Mouse (Mus musculus) midbrain, postnatal 0 days (tissue): Measurements from ENCODE around the gene Rnd2. TPM values are rescaled to one million over a fixed set of nuclear protein-coding genes. Genes with fewer than 3 reads are reported as not detected.
"Not testable (repeated sequence)": the region's sequence is repeated elsewhere in the genome, so short reads cannot be mapped to it uniquely, and the experiment has no call there.

Experiments
- ATAC-seq: fragments of 200-750 bp; cut with Nextera tagmentation; 2 replicates; pipeline ENCODE4 v1.8.0; 2017; ENCODE audit warnings: moderate number of reproducible peaks, mild to moderate bottlenecking, moderate TSS enrichment, moderate library complexity; ENCODE audit not compliant: low FRiP score
- DNase-seq: peaks from one replicate; pipeline ENCODE4 v3.0.0-alpha.2; 2015; ENCODE audit warnings: low spot score
- H3K27ac ChIP-seq: fragments of 300-500 bp; sonication (generic); 2 replicates; pipeline ENCODE4 v1.5.1; 2014; ENCODE audit warnings: low read depth, mild to moderate bottlenecking, low read length, mixed read lengths
- H3K27me3 ChIP-seq: fragments of 300-500 bp; sonication (generic); 2 replicates; pipeline ENCODE4 v1.6.1; 2014; ENCODE audit warnings: low read length, control low read depth, mixed read lengths; ENCODE audit not compliant: insufficient read depth
- H3K36me3 ChIP-seq: fragments of 300-500 bp; sonication (generic); 2 replicates; pipeline ENCODE4 v1.6.1; 2014; ENCODE audit warnings: low read length, control low read depth, mixed read lengths; ENCODE audit not compliant: insufficient read depth
- H3K4me1 ChIP-seq: fragments of 300-500 bp; sonication (generic); 2 replicates; pipeline ENCODE4 v1.6.1; 2014; ENCODE audit warnings: mild to moderate bottlenecking, control low read depth, antibody characterized with exemption, low read length, mixed read lengths; ENCODE audit not compliant: insufficient read depth
- H3K4me2 ChIP-seq: fragments of 300-500 bp; sonication (generic); 2 replicates; pipeline ENCODE4 v1.6.1; 2014; ENCODE audit warnings: low read depth, mild to moderate bottlenecking, low read length, mixed read lengths; ENCODE audit not compliant: poor library complexity, severe bottlenecking
- H3K4me3 ChIP-seq: fragments of 300-500 bp; sonication (generic); 2 replicates; pipeline ENCODE4 v1.5.1; 2014; ENCODE audit warnings: low read depth, mild to moderate bottlenecking, low read length, moderate library complexity
- H3K9ac ChIP-seq: fragments of 300-500 bp; sonication (generic); replicated peaks from 2 replicates; pipeline ENCODE4 v1.6.1; 2014; ENCODE audit warnings: mild to moderate bottlenecking, low read length, moderate library complexity, mixed read lengths; ENCODE audit not compliant: poor library complexity, severe bottlenecking
- H3K9me3 ChIP-seq: fragments of 300-500 bp; sonication (generic); 2 replicates; pipeline ENCODE4 v1.6.1; 2016; ENCODE audit warnings: low read length, control low read depth
- CTCF ChIP-seq: IDR thresholded peaks from 2 replicates; pipeline ENCODE4 v1.5.1; 2016; ENCODE audit warnings: antibody characterized with exemption, mild to moderate bottlenecking
- WGBS: fragments of 180-500 bp; shearing (Covaris S2); extraction: QIAGEN DNeasy Blood & Tissue Kit; methylation state at CpG from one replicate; pipeline ENCODE4 v1.1.7; 2014; 5-methylcytosine and 5-hydroxymethylcytosine counted together
- polyA plus RNA-seq: library from polyadenylated mRNA; unstranded; fragments of >200 nt; fragmentation: Nextera tagmentation; extraction: Ambion mirVana; gene quantifications from 2 replicates; pipeline ENCODE4 v1.2.1, GENCODE M21; 2015
- total RNA-seq: library from RNA; depleted of rRNA; stranded (reverse); fragments of >200 nt; gene quantifications from 2 replicates; pipeline ENCODE4 v1.2.3, GENCODE M21; 2014

The Rnd2 gene
- total and polyA plus RNA-seq, 2 experiments from 2014 or later = 90.5 to 104 TPM

GRCm38 (mm10) chr11:101462583-101463440 lies 2.0 kb upstream of the Rnd2 start:
- no peaks in the 10 kb centered on the region for H3K9me3 ChIP-seq
- peak overlapping the region; percentile 96; the same call in 1 of the 2 replicates for H3K4me3 ChIP-seq
- H3K9ac ChIP-seq = 0 out of 2 replicates have a peak overlapping the region, but pooled peaks have one; percentile 90
- H3K27ac ChIP-seq = no peak overlapping the region; the same call in 1 of the 2 replicates
- ATAC-seq (peak; percentile 32; the same call in 1 of the 2 replicates), DNase-seq (peak; percentile 82)
- H3K4me1 ChIP-seq = peaks cover 23% of the 10 kb centered on the region
- H3K27me3 ChIP-seq = no peaks in the 10 kb centered on the region
- TF ChIP-seq CTCF = no peak
- H3K4me2 ChIP-seq = peak overlapping the region; percentile 85
- WGBS = 21% methylated on average over 13 of the region's 13 CpGs
- H3K36me3 ChIP-seq = peaks cover 38% of the 10 kb centered on the region

GRCm38 (mm10) chr11:101465101-101465868 lies 486 bp downstream of the Rnd2 start:
- H3K27ac ChIP-seq = peak overlapping the region; percentile 92
- peaks cover 23% of the 10 kb centered on the region for H3K4me1 ChIP-seq
- H3K4me3 ChIP-seq = peak overlapping the region; percentile 96
- peak overlapping the region; percentile 85 for H3K4me2 ChIP-seq
- peaks cover 15% of the 10 kb centered on the region for H3K36me3 ChIP-seq
- H3K9me3 ChIP-seq = no peaks in the 10 kb centered on the region
- peak; percentile 55 for TF ChIP-seq CTCF
- WGBS = under 1% methylated on average over 51 of the region's 51 CpGs
- ATAC-seq (peak; percentile 44), DNase-seq (peak; percentile 78)
- H3K9ac ChIP-seq = peak overlapping the region; percentile 90
- no peaks in the 10 kb centered on the region for H3K27me3 ChIP-seq

GRCm38 (mm10) chr11:101465869-101466551 lies 1.2 kb downstream of the Rnd2 start, which contains the start of gene Vat1:
Gene Vat1 (minus strand): TSS chr11:101466230.
- peaks cover 23% of the 10 kb centered on the region for H3K4me1 ChIP-seq
- TF ChIP-seq CTCF = no peak
- peak within 1 kb of the TSS; percentile 96 for H3K4me3 ChIP-seq
- peak; percentile 87 for DNase-seq
- peak within 1 kb of the TSS; percentile 92 for H3K27ac ChIP-seq
- no peaks in the 10 kb centered on the region for H3K9me3 ChIP-seq
- peak within 1 kb of the TSS; percentile 90 for H3K9ac ChIP-seq
- peak within 1 kb of the TSS; percentile 85 for H3K4me2 ChIP-seq
- peak; percentile 62 for ATAC-seq
- WGBS = 1% methylated on average over 49 of the region's 60 CpGs
- H3K36me3 ChIP-seq = peaks cover 13% of the 10 kb centered on the region; the same call in 1 of the 2 replicates
- no peaks in the 10 kb centered on the region for H3K27me3 ChIP-seq

GRCm38 (mm10) chr11:101466552-101466950 lies 1.8 kb downstream of the Rnd2 start:
- Histone ChIP-seq H3K4me3 (peak overlapping the region; percentile 96), H3K36me3 (peaks cover 13% of the 10 kb centered on the region; the same call in 1 of the 2 replicates), H3K4me2 (peak overlapping the region; percentile 85), H3K9ac (0 out of 2 replicates have a peak overlapping the region, but pooled peaks have one; percentile 90), H3K4me1 (peaks cover 23% of the 10 kb centered on the region)
- 65% methylated on average over 5 of the region's 5 CpGs for WGBS
- not testable (repeated sequence) for H3K9me3 ChIP-seq, H3K27me3 ChIP-seq, ATAC-seq, H3K27ac ChIP-seq, DNase-seq

- peaks cover 22% of the 10 kb centered on the region for H3K4me1 ChIP-seq
- H3K36me3 ChIP-seq = peaks cover 9% of the 10 kb centered on the region; the same call in 1 of the 2 replicates
- 1% methylated on average over 51 of the region's 54 CpGs for WGBS
- H3K9ac ChIP-seq = peak overlapping the region; percentile 86
- ATAC-seq (peak; percentile 76), DNase-seq (peak; percentile 90)
- H3K27ac ChIP-seq = peak overlapping the region; percentile 89
- H3K9me3 ChIP-seq = no peaks in the 10 kb centered on the region
- peak; percentile 77 for TF ChIP-seq CTCF
- H3K27me3 ChIP-seq = no peaks in the 10 kb centered on the region
- peak overlapping the region; percentile 75 for H3K4me3 ChIP-seq
- H3K4me2 ChIP-seq = peak overlapping the region; percentile 85
Observed at GRCm38 (mm10) chr11:101467477-101468262, 2.9 kb downstream of the Rnd2 start.
